Mouse (Mus musculus) liver, adult 2 months (tissue): ENCODE results near the gene Zfp598.

Experiments used
- CTCF ChIP-seq: fragments of 200-500 bp; IDR thresholded peaks from 2 replicates; pipeline ENCODE4 v1.5.1; 2011; ENCODE audit warnings: low read depth, low read length, control low read depth
- POLR2A ChIP-seq: fragments of 200-500 bp; IDR thresholded peaks from 2 replicates; pipeline ENCODE4 v1.6.1; 2011; ENCODE audit warnings: low read length, control low read depth; ENCODE audit not compliant: insufficient read depth; ENCODE audit errors: extremely low read depth

- TF ChIP-seq CTCF (no peak), POLR2A (no peak)
Observed at GRCm38 (mm10) chr17:24650766-24651165, 18.7 kb upstream of the Zfp598 start.
